Mouse (Mus musculus): ENCODE results near the gene Wdr70. TPM values are rescaled to one million over a fixed set of nuclear protein-coding genes. Genes with fewer than 3 reads are reported as not detected.
A peak's percentile ranks its signal among the peaks of the same experiment; 100 is the strongest.

The Wdr70 gene
- polyA plus RNA-seq (2012; rRNA removed), result 7.1 and 10.5 TPM in 2 replicates
- polyA plus RNA-seq (2014; fragmentation: Nextera tagmentation; extraction: Ambion mirVana), result 18.0 and 19.1 TPM in 2 replicates

DNA sequence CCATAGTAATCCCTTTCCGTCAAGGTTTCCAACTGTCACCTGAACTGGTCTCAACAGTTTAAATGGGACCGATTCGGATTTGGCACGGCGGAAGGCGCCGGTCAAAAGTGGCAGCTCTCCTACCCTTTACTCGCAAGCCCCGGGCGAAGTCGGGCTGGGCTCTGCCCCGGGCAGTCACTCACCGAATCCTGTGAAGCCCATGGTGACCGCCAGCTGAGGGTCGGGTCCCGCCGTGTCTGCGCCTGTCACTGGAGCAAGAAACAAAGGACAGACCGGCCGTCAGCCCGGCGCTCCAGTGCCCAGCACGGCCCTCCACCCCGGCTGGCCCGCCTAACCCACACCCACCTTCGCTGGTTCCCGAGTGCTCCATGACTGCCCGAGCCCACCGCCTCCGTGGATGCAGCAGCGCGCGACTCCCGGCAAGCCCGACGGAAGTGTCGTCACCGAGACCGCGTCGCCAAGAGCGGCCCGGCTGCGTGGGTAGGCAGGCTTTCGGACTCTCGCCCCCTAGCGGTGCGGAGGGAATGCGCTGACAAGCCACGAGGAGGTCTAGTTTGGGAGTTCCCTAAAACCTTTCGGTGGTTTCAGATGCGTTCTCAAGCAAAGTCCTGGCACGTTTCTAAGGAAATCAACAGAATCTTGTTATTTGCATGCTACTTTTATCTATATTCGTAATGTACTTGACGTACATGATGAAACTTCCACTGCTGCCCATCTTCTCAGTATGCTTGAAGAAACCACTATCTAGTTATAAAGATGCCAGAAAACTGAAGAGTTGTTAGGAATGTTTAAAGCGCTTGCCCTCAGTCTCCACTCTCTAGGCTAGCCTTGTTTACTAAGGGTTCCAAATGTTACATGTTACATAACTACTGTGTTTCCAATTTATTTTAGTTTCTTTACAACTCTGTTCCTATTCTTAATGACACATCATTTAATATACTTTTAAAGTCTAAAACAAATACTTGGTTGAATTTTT is at the start of gene Wdr70:
TSS of gene Wdr70 (minus strand) at position 436 of the 976 bp plus-strand sequence.
- TF ChIP-seq EP300 (IDR thresholded peaks at IDR 0.05; ENCODE audit: low read depth) (no peak), CTCF (IDR thresholded peaks at IDR 0.05; ENCODE audit: low read depth) (peak; percentile 99)
- 2% methylated on average over 56 of the region's 56 CpGs for WGBS (ENCODE audit: insufficient replicate concordance)
- H3K9ac ChIP-seq (replicated peaks), result peak within 1 kb of the TSS; percentile 93
- no peaks in the 10 kb centered on the region for H3K27me3 ChIP-seq (ENCODE audit: control insufficient read depth, insufficient read depth, low read length)
- peaks cover 5% of the 10 kb centered on the region; the same call in 1 of the 2 replicates for H3K36me3 ChIP-seq (replicated peaks; ENCODE audit: control insufficient read depth, insufficient read depth, low read depth)
- peak within 1 kb of the TSS; percentile 68 for H3K4me2 ChIP-seq (ENCODE audit: low read depth)
- ATAC-seq (ENCODE audit: insufficient read depth) (peak; percentile 89), DNase-seq (ENCODE audit: low read depth in 3 of 3, low spot score in 3 of 3) (peak; percentile 88 to 89 (median 89))
- peak within 1 kb of the TSS; percentile 50; the same call in 1 of the 2 replicates for H3K27ac ChIP-seq
- H3K4me3 ChIP-seq (ENCODE audit: insufficient read depth in 1 of 2, low read depth in 2 of 2, low read length in 2 of 2), result peak within 1 kb of the TSS; percentile 82 to 97
- H3K9me3 ChIP-seq (ENCODE audit: control insufficient read depth, low read length), result no peaks in the 10 kb centered on the region
- H3K4me1 ChIP-seq (replicated peaks; ENCODE audit: control insufficient read depth in 2 of 2, insufficient read depth in 2 of 2, low read length in 1 of 2), result peaks cover 0 to 7% of the 10 kb centered on the region in 2 experiments; a peak in 3 of 4 replicates

- Histone ChIP-seq H3K4me2 (ENCODE audit: low read depth) (no peak overlapping the region), H3K4me1 (replicated peaks; ENCODE audit: control insufficient read depth in 2 of 2, insufficient read depth in 2 of 2, low read length in 1 of 2) (no peaks in the 10 kb centered on the region), H3K36me3 (replicated peaks; ENCODE audit: control insufficient read depth, insufficient read depth, low read depth) (peaks cover 66% of the 10 kb centered on the region), H3K9me3 (ENCODE audit: control insufficient read depth, low read length) (no peaks in the 10 kb centered on the region), H3K4me3 (ENCODE audit: insufficient read depth in 1 of 2, low read depth in 2 of 2, low read length in 2 of 2) (no peak overlapping the region), H3K27ac (no peak overlapping the region), H3K9ac (replicated peaks) (no peak overlapping the region), H3K27me3 (ENCODE audit: control insufficient read depth, insufficient read depth, low read length) (no peaks in the 10 kb centered on the region)
- no peak for TF ChIP-seq CTCF (IDR thresholded peaks at IDR 0.05; ENCODE audit: low read depth)
- no peak for TF ChIP-seq EP300 (IDR thresholded peaks at IDR 0.05; ENCODE audit: low read depth)
- 77% methylated on average over 5 of the region's 5 CpGs for WGBS (ENCODE audit: insufficient replicate concordance)
- DNase-seq (ENCODE audit: low read depth in 3 of 3, low spot score in 3 of 3) (no peak), ATAC-seq (ENCODE audit: insufficient read depth) (no peak)
Observed at GRCm38 (mm10) chr15:8135606-8136005, 36.6 kb upstream of the Wdr70 start.

DNA sequence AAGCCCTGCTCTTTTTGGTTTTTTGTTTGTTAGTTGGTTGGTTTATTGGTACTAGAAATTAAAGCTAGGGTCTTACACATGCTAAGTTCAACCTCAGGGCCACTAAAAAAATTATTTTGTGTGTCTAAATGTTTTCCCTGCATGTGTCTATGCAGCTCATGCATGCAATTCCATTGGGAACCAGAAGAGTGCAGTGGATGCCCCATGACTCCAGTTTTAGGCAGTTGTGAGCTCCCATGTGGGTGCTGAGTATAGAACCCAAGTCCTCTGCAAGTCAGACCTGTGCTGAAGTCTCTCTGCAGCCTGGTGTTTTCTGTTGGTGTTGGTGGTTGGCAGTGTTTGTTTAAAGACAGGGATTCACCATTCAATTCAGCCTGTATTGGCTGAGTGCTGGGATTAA is 32.8 kb upstream of the Wdr70 start:
- Histone ChIP-seq H3K9me3 (ENCODE audit: control insufficient read depth, low read length) (no peaks in the 10 kb centered on the region), H3K4me3 (ENCODE audit: insufficient read depth in 1 of 2, low read depth in 2 of 2, low read length in 2 of 2) (no peak overlapping the region), H3K4me2 (ENCODE audit: low read depth) (no peak overlapping the region), H3K9ac (replicated peaks) (no peak overlapping the region), H3K27me3 (ENCODE audit: control insufficient read depth, insufficient read depth, low read length) (no peaks in the 10 kb centered on the region), H3K27ac (no peak overlapping the region), H3K36me3 (replicated peaks; ENCODE audit: control insufficient read depth, insufficient read depth, low read depth) (peaks cover 62% of the 10 kb centered on the region), H3K4me1 (replicated peaks; ENCODE audit: control insufficient read depth in 2 of 2, insufficient read depth in 2 of 2, low read length in 1 of 2) (no peaks in the 10 kb centered on the region)
- DNase-seq (ENCODE audit: low read depth in 3 of 3, low spot score in 3 of 3) (no peak), ATAC-seq (ENCODE audit: insufficient read depth) (no peak)
- no peak for TF ChIP-seq EP300 (IDR thresholded peaks at IDR 0.05; ENCODE audit: low read depth)

GRCm38 (mm10) chr15:8131268-8131667 is 32.3 kb upstream of the Wdr70 start:
- H3K4me3 ChIP-seq (ENCODE audit: insufficient read depth in 1 of 2, low read depth in 2 of 2, low read length in 2 of 2), result no peak overlapping the region
- DNase-seq (ENCODE audit: low read depth in 3 of 3, low spot score in 3 of 3) (no peak), ATAC-seq (ENCODE audit: insufficient read depth) (no peak)
- no peaks in the 10 kb centered on the region for H3K27me3 ChIP-seq (ENCODE audit: control insufficient read depth, insufficient read depth, low read length)
- no peaks in the 10 kb centered on the region for H3K9me3 ChIP-seq (ENCODE audit: control insufficient read depth, low read length)
- H3K27ac ChIP-seq, result no peak overlapping the region
- WGBS (ENCODE audit: insufficient replicate concordance), result 75% methylated on average over 3 of the region's 3 CpGs
- H3K4me1 ChIP-seq (replicated peaks; ENCODE audit: control insufficient read depth in 2 of 2, insufficient read depth in 2 of 2, low read length in 1 of 2), result no peaks in the 10 kb centered on the region
- H3K36me3 ChIP-seq (replicated peaks; ENCODE audit: control insufficient read depth, insufficient read depth, low read depth), result peaks cover 63% of the 10 kb centered on the region
- H3K4me2 ChIP-seq (ENCODE audit: low read depth), result no peak overlapping the region
- TF ChIP-seq EP300 (IDR thresholded peaks at IDR 0.05; ENCODE audit: low read depth) (no peak), CTCF (IDR thresholded peaks at IDR 0.05; ENCODE audit: low read depth) (no peak)
- no peak overlapping the region for H3K9ac ChIP-seq (replicated peaks)

- no peaks in the 10 kb centered on the region for H3K27me3 ChIP-seq (ENCODE audit: control insufficient read depth, insufficient read depth, low read length)
- 65% methylated on average over 1 of the region's 1 CpGs for WGBS (ENCODE audit: insufficient replicate concordance)
- no peak overlapping the region for H3K27ac ChIP-seq
- no peak for TF ChIP-seq CTCF (IDR thresholded peaks at IDR 0.05; ENCODE audit: low read depth)
- no peak for TF ChIP-seq EP300 (IDR thresholded peaks at IDR 0.05; ENCODE audit: low read depth)
- no peak overlapping the region for H3K4me2 ChIP-seq (ENCODE audit: low read depth)
- H3K36me3 ChIP-seq (replicated peaks; ENCODE audit: control insufficient read depth, insufficient read depth, low read depth), result peaks cover 58% of the 10 kb centered on the region
- no peaks in the 10 kb centered on the region for H3K9me3 ChIP-seq (ENCODE audit: control insufficient read depth, low read length)
- H3K4me3 ChIP-seq (ENCODE audit: insufficient read depth in 1 of 2, low read depth in 2 of 2, low read length in 2 of 2), result no peak overlapping the region
- DNase-seq (ENCODE audit: low read depth in 3 of 3, low spot score in 3 of 3), result no peak
- no peak overlapping the region for H3K9ac ChIP-seq (replicated peaks)
- ATAC-seq (ENCODE audit: insufficient read depth), result no peak
- H3K4me1 ChIP-seq (replicated peaks; ENCODE audit: control insufficient read depth in 2 of 2, insufficient read depth in 2 of 2, low read length in 1 of 2), result no peaks in the 10 kb centered on the region
Observed at GRCm38 (mm10) chr15:8129281-8129680, 30.3 kb upstream of the Wdr70 start.

Measured in liver, embryonic 14.5 days (tissue).